Comparison of ENCODE assay signal across 8 mouse cellular contexts in genomic region chr7:87246580-87246934, GRCm38 (mm10). TPM values are rescaled to one million over a fixed set of nuclear protein-coding genes. Genes with fewer than 3 reads are reported as not detected.
DNase-seq lines count a peak whose midpoint lies in the region; ATAC-seq and TF ChIP-seq lines count a peak whose summit lies in the region.

No protein-coding gene starts in this region.

- no peaks in the 10 kb centered on the region for H3K4me1 ChIP-seq in intestine, embryonic 15.5 days (replicated peaks)
- H3K4me1 ChIP-seq in liver, embryonic 15.5 days (replicated peaks) = no peaks in the 10 kb centered on the region
- peaks cover 10% of the 10 kb centered on the region for H3K4me1 ChIP-seq in neural tube, embryonic 15.5 days

- peak; percentile 5 to 9 for DNase-seq in cerebellum, postnatal 14 days
- no peak for DNase-seq in cerebellum, adult 11 months
- DNase-seq in brain, embryonic 14.5 days (ENCODE audit: low read depth) = peak; percentile 67
- peak; percentile 65 for DNase-seq in gastrocnemius, postnatal 25 days
- no peak for DNase-seq in right cerebral cortex, postnatal 25 days

- peak; percentile 96 for ATAC-seq in intestine, embryonic 15.5 days
- no peak for ATAC-seq in liver, embryonic 15.5 days (ENCODE audit: insufficient read depth)
- peak; percentile 94 for ATAC-seq in neural tube, embryonic 15.5 days (ENCODE audit: low FRiP score)

- H3K9ac ChIP-seq in intestine, embryonic 15.5 days = peak overlapping the region; percentile 67
- no peak overlapping the region for H3K9ac ChIP-seq in liver, embryonic 15.5 days
- peak overlapping the region; percentile 70 for H3K9ac ChIP-seq in neural tube, embryonic 15.5 days (replicated peaks)

- no peak for TF ChIP-seq CTCF in brain, embryonic 14.5 days (IDR thresholded peaks at IDR 0.05; ENCODE audit: borderline replicate concordance, extremely low read depth, insufficient read depth, insufficient read length)

- no peaks in the 10 kb centered on the region for H3K36me3 ChIP-seq in intestine, embryonic 15.5 days
- H3K36me3 ChIP-seq in liver, embryonic 15.5 days (replicated peaks) = no peaks in the 10 kb centered on the region
- H3K36me3 ChIP-seq in neural tube, embryonic 15.5 days = no peaks in the 10 kb centered on the region

- H3K27me3 ChIP-seq in intestine, embryonic 15.5 days (replicated peaks) = no peaks in the 10 kb centered on the region
- no peaks in the 10 kb centered on the region for H3K27me3 ChIP-seq in liver, embryonic 15.5 days
- H3K27me3 ChIP-seq in neural tube, embryonic 15.5 days (replicated peaks) = no peaks in the 10 kb centered on the region

- peak overlapping the region; percentile 76 for H3K4me2 ChIP-seq in intestine, embryonic 15.5 days (replicated peaks)
- peak overlapping the region; percentile 62 for H3K4me2 ChIP-seq in liver, embryonic 15.5 days
- H3K4me2 ChIP-seq in neural tube, embryonic 15.5 days = peak overlapping the region; percentile 86

- peak; percentile 36; the same call in 1 of the 2 replicates for TF ChIP-seq POLR2A in brain, embryonic 14.5 days (IDR thresholded peaks at IDR 0.05; ENCODE audit: borderline replicate concordance, extremely low read depth, insufficient read depth, insufficient read length, poor library complexity, severe bottlenecking)

- H3K27ac ChIP-seq in intestine, embryonic 15.5 days = peak overlapping the region; percentile 57
- no peak overlapping the region for H3K27ac ChIP-seq in liver, embryonic 15.5 days (replicated peaks)
- H3K27ac ChIP-seq in neural tube, embryonic 15.5 days (replicated peaks) = peak overlapping the region; percentile 58

- peak overlapping the region; percentile 67 for H3K4me3 ChIP-seq in intestine, embryonic 15.5 days (replicated peaks)
- peak overlapping the region; percentile 44 for H3K4me3 ChIP-seq in liver, embryonic 15.5 days (replicated peaks)
- peak overlapping the region; percentile 67 for H3K4me3 ChIP-seq in neural tube, embryonic 15.5 days (replicated peaks)

- WGBS in intestine, embryonic 15.5 days = under 1% methylated on average over 30 of the region's 30 CpGs
- WGBS in liver, embryonic 15.5 days (ENCODE audit: insufficient replicate concordance) = 1% methylated on average over 29 of the region's 30 CpGs
- under 1% methylated on average over 24 of the region's 30 CpGs for WGBS in neural tube, embryonic 15.5 days

- no peaks in the 10 kb centered on the region for H3K9me3 ChIP-seq in intestine, embryonic 15.5 days
- no peaks in the 10 kb centered on the region for H3K9me3 ChIP-seq in liver, embryonic 15.5 days (replicated peaks)
- no peaks in the 10 kb centered on the region for H3K9me3 ChIP-seq in neural tube, embryonic 15.5 days (replicated peaks)

RNA-seq across cellular contexts. Expression of gene Nox4, which starts 0.7 kb away (rescaled TPM):
- polyA plus RNA-seq in brain, embryonic 14.5 days (2012; rRNA removed) = 2.4 and 2.5 TPM in 2 replicates
- 1 to 10 TPM; 1.5 to 2.1 TPM for total RNA-seq in gastrocnemius, postnatal 25 days (2021)
- polyA plus RNA-seq in intestine, embryonic 15.5 days (2015; fragmentation: Nextera tagmentation; extraction: Ambion mirVana) = 5.7 and 6.0 TPM in 2 replicates
- polyA plus RNA-seq in liver, embryonic 15.5 days (2015; fragmentation: Nextera tagmentation; extraction: Ambion mirVana) = 0.10 and 0.14 TPM in 2 replicates
- 1.7 and 1.9 TPM in 2 replicates for polyA plus RNA-seq in neural tube, embryonic 15.5 days (2015; fragmentation: Nextera tagmentation; extraction: Ambion mirVana)

Comparison
In these comparisons a context has a peak if more than half of its experiments do, and no peak if none do; other contexts are left out.
1. DNase-seq: peak in cerebellum, postnatal 14 days (2 of 2), brain, embryonic 14.5 days (single experiment) and gastrocnemius, postnatal 25 days (single experiment); none in cerebellum, adult 11 months (single experiment) and right cerebral cortex, postnatal 25 days (single experiment).
2. Peak in every context shown above with its lines, with median percentiles within 50 percentile points of each other: H3K4me2 ChIP-seq and H3K4me3 ChIP-seq.